Mouse (Mus musculus): ENCODE measurements at regions not wholly inside any gene's neighbourhood (a gene's known extent, or its start where the extent isn't known, plus 50 kb on each side); places are given as distances from the start of the nearest gene placed in this dataset.

DNA sequence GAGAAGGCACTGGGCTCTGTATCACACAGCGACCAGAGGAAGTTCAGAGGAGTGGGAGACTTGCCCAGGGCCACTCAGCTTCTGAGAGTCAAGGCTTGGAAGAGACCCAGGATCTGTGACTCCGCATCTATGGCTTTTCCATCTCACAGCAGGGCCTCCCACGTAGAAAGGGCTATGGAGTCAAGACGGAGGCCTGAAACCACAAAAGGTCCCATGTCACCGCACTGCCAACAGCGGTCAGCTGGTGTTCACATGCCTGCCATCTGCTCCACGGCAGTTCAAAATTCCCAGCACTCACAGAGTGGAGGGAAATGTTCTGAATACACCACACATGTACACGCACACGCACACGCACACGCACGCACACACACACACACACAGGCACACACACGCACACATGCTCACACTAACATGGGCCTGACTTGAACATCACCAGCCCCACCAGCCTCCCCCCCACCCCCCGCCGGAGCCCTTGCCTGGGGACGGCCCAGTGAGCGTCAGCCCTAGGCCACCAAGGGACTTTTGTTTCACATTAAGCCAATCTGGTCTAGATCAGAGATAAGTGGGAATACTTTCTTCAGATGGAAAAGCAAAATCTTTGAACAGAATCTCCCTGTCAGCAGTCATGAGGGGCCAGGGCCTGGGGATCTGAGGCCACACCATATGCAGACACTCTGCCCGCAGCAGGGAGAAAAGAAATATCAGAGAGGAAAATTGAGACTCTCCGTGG is 212.6 kb downstream of the 3110018I06Rik start:
- Histone ChIP-seq H3K27me3 (ENCODE audit: control insufficient read depth, insufficient read depth, low read length) (no peaks in the 10 kb centered on the region), H3K9me3 (replicated peaks; ENCODE audit: control insufficient read depth, low read length) (no peaks in the 10 kb centered on the region), H3K4me2 (ENCODE audit: low read depth, low read length) (no peak overlapping the region), H3K4me1 (ENCODE audit: control insufficient read depth, insufficient read depth, low read length) (no peaks in the 10 kb centered on the region), H3K27ac (ENCODE audit: low read length) (no peak overlapping the region), H3K9ac (ENCODE audit: low read length) (no peak overlapping the region), H3K36me3 (ENCODE audit: control insufficient read depth, insufficient read depth, low read length) (no peaks in the 10 kb centered on the region), H3K4me3 (replicated peaks; ENCODE audit: low read length) (no peak overlapping the region)
- 75% methylated on average over 19 of the region's 19 CpGs for WGBS
- no peak for ATAC-seq (ENCODE audit: insufficient read depth, low FRiP score)

GRCm38 (mm10) chr12:107708812-107709211 is 220.4 kb downstream of the 3110018I06Rik start:
- no peak overlapping the region for H3K4me3 ChIP-seq (replicated peaks; ENCODE audit: low read length)
- no peaks in the 10 kb centered on the region for H3K36me3 ChIP-seq (ENCODE audit: control insufficient read depth, insufficient read depth, low read length)
- no peak overlapping the region for H3K4me2 ChIP-seq (ENCODE audit: low read depth, low read length)
- H3K27me3 ChIP-seq (ENCODE audit: control insufficient read depth, insufficient read depth, low read length), result no peaks in the 10 kb centered on the region
- ATAC-seq (ENCODE audit: insufficient read depth, low FRiP score), result no peak
- 0 out of 2 replicates have a peak, but pooled peaks cover 6% of the 10 kb centered on the region for H3K9me3 ChIP-seq (replicated peaks; ENCODE audit: control insufficient read depth, low read length)
- H3K9ac ChIP-seq (ENCODE audit: low read length), result no peak overlapping the region
- H3K27ac ChIP-seq (ENCODE audit: low read length), result no peak overlapping the region
- WGBS, result 74% methylated on average over 6 of the region's 6 CpGs
- no peaks in the 10 kb centered on the region for H3K4me1 ChIP-seq (ENCODE audit: control insufficient read depth, insufficient read depth, low read length)

- no peak overlapping the region for H3K27ac ChIP-seq (ENCODE audit: low read length)
- H3K4me1 ChIP-seq (ENCODE audit: control insufficient read depth, insufficient read depth, low read length), result no peaks in the 10 kb centered on the region; the same call in 1 of the 2 replicates
- no peaks in the 10 kb centered on the region for H3K27me3 ChIP-seq (ENCODE audit: control insufficient read depth, insufficient read depth, low read length)
- 47% methylated on average over 7 of the region's 7 CpGs for WGBS
- no peak for ATAC-seq (ENCODE audit: insufficient read depth, low FRiP score)
- H3K4me2 ChIP-seq (ENCODE audit: low read depth, low read length), result no peak overlapping the region
- 0 out of 2 replicates have a peak, but pooled peaks cover 6% of the 10 kb centered on the region for H3K9me3 ChIP-seq (replicated peaks; ENCODE audit: control insufficient read depth, low read length)
- no peak overlapping the region for H3K9ac ChIP-seq (ENCODE audit: low read length)
- H3K36me3 ChIP-seq (ENCODE audit: control insufficient read depth, insufficient read depth, low read length), result no peaks in the 10 kb centered on the region
- H3K4me3 ChIP-seq (replicated peaks; ENCODE audit: low read length), result no peak overlapping the region
Measured at GRCm38 (mm10) chr12:107711017-107711416, 222.6 kb downstream of the 3110018I06Rik start.

DNA sequence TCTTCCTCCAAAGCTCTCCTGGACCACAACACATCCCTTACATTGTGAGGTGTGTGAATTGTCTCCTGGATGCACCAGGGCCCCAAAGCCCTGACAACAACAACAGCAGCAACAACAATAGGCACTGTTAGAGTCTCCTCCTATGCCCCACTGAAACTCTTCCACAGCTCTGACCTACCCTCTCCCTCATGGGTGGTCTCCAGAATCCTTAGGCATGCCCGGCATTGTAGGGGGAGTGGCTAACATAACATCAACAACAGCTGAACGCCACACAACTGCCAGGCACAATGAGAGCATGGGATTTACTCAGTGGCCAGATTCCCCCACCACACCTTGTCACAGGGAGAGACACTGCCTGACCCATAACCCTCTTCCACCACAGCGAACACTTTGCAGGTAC is 223.2 kb downstream of the 3110018I06Rik start:
- ATAC-seq (ENCODE audit: insufficient read depth, low FRiP score), result no peak
- H3K9me3 ChIP-seq (replicated peaks; ENCODE audit: control insufficient read depth, low read length), result 0 out of 2 replicates have a peak, but pooled peaks cover 6% of the 10 kb centered on the region

DNA sequence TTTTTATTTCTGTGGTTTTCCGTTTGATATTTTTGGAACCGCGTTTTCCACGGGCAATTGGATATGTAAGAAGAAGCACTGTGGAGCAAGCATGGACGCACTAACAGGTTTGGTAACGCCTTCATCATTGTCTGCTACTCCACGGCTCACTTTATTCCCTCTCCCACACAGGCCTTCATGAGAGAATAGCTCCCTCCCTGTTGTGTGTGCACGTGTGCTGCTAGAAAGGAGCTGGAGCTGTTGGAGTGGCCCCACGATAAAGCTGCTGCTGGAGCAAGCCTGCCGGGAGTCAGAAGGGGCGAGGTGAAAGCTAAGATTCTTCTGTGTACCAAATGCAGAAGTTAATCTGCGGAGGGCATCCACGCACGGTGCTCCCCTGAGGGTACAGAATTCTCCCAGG is 224.8 kb downstream of the 3110018I06Rik start:
- H3K27me3 ChIP-seq (ENCODE audit: control insufficient read depth, insufficient read depth, low read length), result no peaks in the 10 kb centered on the region
- H3K27ac ChIP-seq (ENCODE audit: low read length), result no peak overlapping the region
- no peaks in the 10 kb centered on the region; the same call in 1 of the 2 replicates for H3K4me1 ChIP-seq (ENCODE audit: control insufficient read depth, insufficient read depth, low read length)
- H3K9me3 ChIP-seq (replicated peaks; ENCODE audit: control insufficient read depth, low read length), result no peaks in the 10 kb centered on the region
- H3K4me2 ChIP-seq (ENCODE audit: low read depth, low read length), result no peak overlapping the region
- H3K9ac ChIP-seq (ENCODE audit: low read length), result no peak overlapping the region
- no peaks in the 10 kb centered on the region for H3K36me3 ChIP-seq (ENCODE audit: control insufficient read depth, insufficient read depth, low read length)
- WGBS, result 66% methylated on average over 14 of the region's 14 CpGs
- H3K4me3 ChIP-seq (replicated peaks; ENCODE audit: low read length), result no peak overlapping the region
- ATAC-seq (ENCODE audit: insufficient read depth, low FRiP score), result no peak

More for the DNA sequence above, 223.2 kb downstream of the 3110018I06Rik start:
- WGBS, result 45% methylated on average over 3 of the region's 3 CpGs
- Histone ChIP-seq H3K4me3 (replicated peaks; ENCODE audit: low read length) (no peak overlapping the region), H3K9ac (ENCODE audit: low read length) (no peak overlapping the region), H3K27ac (ENCODE audit: low read length) (no peak overlapping the region), H3K36me3 (ENCODE audit: control insufficient read depth, insufficient read depth, low read length) (no peaks in the 10 kb centered on the region), H3K4me2 (ENCODE audit: low read depth, low read length) (no peak overlapping the region), H3K27me3 (ENCODE audit: control insufficient read depth, insufficient read depth, low read length) (no peaks in the 10 kb centered on the region), H3K4me1 (ENCODE audit: control insufficient read depth, insufficient read depth, low read length) (no peaks in the 10 kb centered on the region; the same call in 1 of the 2 replicates)

DNA sequence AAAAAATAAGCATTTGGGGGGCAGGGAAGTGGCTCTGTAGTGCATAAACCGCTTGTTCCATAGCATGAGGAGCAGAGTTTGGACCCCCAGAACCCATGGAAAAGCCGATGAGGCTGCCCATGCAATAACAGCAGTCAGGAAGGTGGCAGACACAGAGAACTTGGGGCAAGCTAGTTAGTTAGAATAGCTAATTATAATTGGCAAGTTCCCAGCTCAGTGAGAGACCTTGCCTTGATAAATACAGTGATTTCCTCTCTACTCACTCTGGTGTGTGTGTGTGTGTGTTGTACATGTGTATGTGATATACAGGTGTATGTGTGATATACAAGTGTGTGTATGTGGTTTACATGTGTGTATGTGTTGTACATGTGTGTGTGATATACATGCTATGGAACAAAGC is 226.4 kb downstream of the 3110018I06Rik start:
- H3K27me3 ChIP-seq (ENCODE audit: control insufficient read depth, insufficient read depth, low read length), result no peaks in the 10 kb centered on the region
- no peak overlapping the region for H3K4me3 ChIP-seq (replicated peaks; ENCODE audit: low read length)
- no peak overlapping the region for H3K9ac ChIP-seq (ENCODE audit: low read length)
- H3K27ac ChIP-seq (ENCODE audit: low read length), result no peak overlapping the region
- H3K4me1 ChIP-seq (ENCODE audit: control insufficient read depth, insufficient read depth, low read length), result no peaks in the 10 kb centered on the region; the same call in 1 of the 2 replicates
- no peak overlapping the region for H3K4me2 ChIP-seq (ENCODE audit: low read depth, low read length)
- H3K9me3 ChIP-seq (replicated peaks; ENCODE audit: control insufficient read depth, low read length), result no peaks in the 10 kb centered on the region
- no peak for ATAC-seq (ENCODE audit: insufficient read depth, low FRiP score)
- no peaks in the 10 kb centered on the region for H3K36me3 ChIP-seq (ENCODE audit: control insufficient read depth, insufficient read depth, low read length)
- WGBS, result 88% methylated on average over 2 of the region's 2 CpGs

DNA sequence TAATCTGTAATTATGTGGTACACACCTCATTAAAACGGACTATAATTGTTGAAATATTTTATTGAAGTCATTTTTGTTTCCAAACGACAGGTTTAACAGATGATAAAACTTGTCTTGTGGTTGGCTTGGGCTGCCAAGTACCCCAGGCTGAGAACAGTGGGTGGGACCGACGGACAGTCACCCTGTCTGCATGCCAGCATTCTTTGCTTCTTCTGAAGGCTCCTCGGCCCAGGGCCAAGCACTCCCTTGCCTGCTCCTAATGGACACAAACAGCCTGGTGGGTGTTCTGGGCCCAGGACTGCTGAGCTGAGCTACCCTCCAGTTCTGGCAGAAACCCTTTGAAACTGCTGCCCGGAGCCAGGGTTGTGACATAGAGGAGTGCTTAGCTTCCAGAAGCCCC is 227.4 kb downstream of the 3110018I06Rik start:
- no peaks in the 10 kb centered on the region; the same call in 1 of the 2 replicates for H3K4me1 ChIP-seq (ENCODE audit: control insufficient read depth, insufficient read depth, low read length)
- H3K4me2 ChIP-seq (ENCODE audit: low read depth, low read length), result no peak overlapping the region
- no peaks in the 10 kb centered on the region for H3K9me3 ChIP-seq (replicated peaks; ENCODE audit: control insufficient read depth, low read length)
- H3K4me3 ChIP-seq (replicated peaks; ENCODE audit: low read length), result no peak overlapping the region
- no peaks in the 10 kb centered on the region for H3K36me3 ChIP-seq (ENCODE audit: control insufficient read depth, insufficient read depth, low read length)
- 52% methylated on average over 6 of the region's 6 CpGs for WGBS
- H3K27ac ChIP-seq (ENCODE audit: low read length), result no peak overlapping the region
- no peak for ATAC-seq (ENCODE audit: insufficient read depth, low FRiP score)
- no peaks in the 10 kb centered on the region for H3K27me3 ChIP-seq (ENCODE audit: control insufficient read depth, insufficient read depth, low read length)
- H3K9ac ChIP-seq (ENCODE audit: low read length), result no peak overlapping the region

DNA sequence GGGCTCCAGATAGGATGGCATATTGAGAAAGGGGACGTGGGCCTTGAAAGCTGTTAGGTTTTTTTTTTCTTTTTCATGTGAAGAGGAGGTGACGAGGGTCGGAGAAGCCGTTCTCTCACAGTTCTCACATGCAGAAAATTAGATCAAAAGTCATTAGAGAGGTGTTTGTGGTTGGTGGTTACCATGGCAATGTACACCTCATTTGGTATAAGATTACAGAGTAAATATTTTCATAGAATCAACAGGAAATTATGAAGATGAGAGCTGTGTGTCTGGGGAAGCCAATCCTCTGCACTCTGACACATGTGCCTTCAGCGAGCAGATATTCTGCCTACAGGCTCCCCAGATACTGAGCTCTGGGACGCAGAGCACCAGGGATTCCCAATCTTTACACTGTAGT is 232.5 kb downstream of the 3110018I06Rik start:
- 78% methylated on average over 6 of the region's 6 CpGs for WGBS
- Histone ChIP-seq H3K36me3 (ENCODE audit: control insufficient read depth, insufficient read depth, low read length) (no peaks in the 10 kb centered on the region), H3K27ac (ENCODE audit: low read length) (no peak overlapping the region), H3K27me3 (ENCODE audit: control insufficient read depth, insufficient read depth, low read length) (no peaks in the 10 kb centered on the region), H3K9me3 (replicated peaks; ENCODE audit: control insufficient read depth, low read length) (no peaks in the 10 kb centered on the region), H3K9ac (ENCODE audit: low read length) (no peak overlapping the region), H3K4me2 (ENCODE audit: low read depth, low read length) (no peak overlapping the region), H3K4me3 (replicated peaks; ENCODE audit: low read length) (no peak overlapping the region), H3K4me1 (ENCODE audit: control insufficient read depth, insufficient read depth, low read length) (no peaks in the 10 kb centered on the region; the same call in 1 of the 2 replicates)
- no peak for ATAC-seq (ENCODE audit: insufficient read depth, low FRiP score)

GRCm38 (mm10) chr12:107723062-107723859 is 234.8 kb downstream of the 3110018I06Rik start:
- 65% methylated on average over 9 of the region's 9 CpGs for WGBS
- Histone ChIP-seq H3K27ac (ENCODE audit: low read length) (no peak overlapping the region), H3K4me1 (ENCODE audit: control insufficient read depth, insufficient read depth, low read length) (no peaks in the 10 kb centered on the region; the same call in 1 of the 2 replicates), H3K9me3 (replicated peaks; ENCODE audit: control insufficient read depth, low read length) (no peaks in the 10 kb centered on the region; the same call in 1 of the 2 replicates), H3K4me2 (ENCODE audit: low read depth, low read length) (no peak overlapping the region), H3K4me3 (replicated peaks; ENCODE audit: low read length) (no peak overlapping the region), H3K36me3 (ENCODE audit: control insufficient read depth, insufficient read depth, low read length) (no peaks in the 10 kb centered on the region), H3K27me3 (ENCODE audit: control insufficient read depth, insufficient read depth, low read length) (no peaks in the 10 kb centered on the region), H3K9ac (ENCODE audit: low read length) (no peak overlapping the region)
- ATAC-seq (ENCODE audit: insufficient read depth, low FRiP score), result no peak
